ENCODE assay signal across 30 mouse cellular contexts in the genomic region with DNA sequence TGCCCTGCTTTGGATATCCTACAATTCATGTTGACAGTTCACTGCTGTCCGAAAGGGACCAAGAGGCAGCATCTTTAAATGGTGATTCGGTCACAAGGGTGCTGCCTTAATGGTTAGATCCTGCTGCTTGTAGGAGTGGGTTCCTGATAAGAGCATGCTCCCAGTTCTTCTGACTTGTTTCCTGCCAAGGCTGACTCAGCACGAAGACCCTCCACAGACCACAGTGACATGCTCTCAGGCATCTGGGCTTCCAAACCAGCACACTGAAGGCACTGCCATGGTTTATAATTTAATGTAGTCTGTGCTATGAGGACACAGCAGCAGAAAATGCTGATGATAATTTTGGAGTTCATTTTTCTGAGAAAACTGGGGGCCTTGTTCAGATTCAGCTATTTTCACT. TPM values are rescaled to one million over a fixed set of nuclear protein-coding genes. Genes with fewer than 3 reads are reported as not detected.
A peak's percentile ranks its signal among the peaks of the same experiment; 100 is the strongest.
DNase-seq lines count a peak whose midpoint lies in the region; ATAC-seq and TF ChIP-seq lines count a peak whose summit lies in the region.
"Had no signal": no experiment of that assay in that cellular context is flagged by ENCODE, and none has a peak within 500 bp of the region (broad histone marks: within the 10 kb centered on the region; RNA-seq: fewer than 3 reads in every experiment).

No protein-coding gene starts in this region.

- no peak overlapping the region for H3K4me2 ChIP-seq in liver, embryonic 11.5 days
- H3K4me2 ChIP-seq in liver, embryonic 13.5 days, result no peak overlapping the region
- H3K4me2 ChIP-seq in intestine, postnatal 0 days (replicated peaks; ENCODE audit: low read depth), result no peak overlapping the region
- no peak overlapping the region for H3K4me2 ChIP-seq in midbrain, embryonic 15.5 days
- H3K4me2 ChIP-seq: embryonic facial prominence, embryonic 13.5 days; forebrain, embryonic 12.5 days; forebrain, embryonic 15.5 days; heart, embryonic 11.5 days; heart, embryonic 15.5 days; hindbrain, embryonic 14.5 days had no signal

- TF ChIP-seq CTCF in intestine, postnatal 0 days (IDR thresholded peaks at IDR 0.05; ENCODE audit: low read depth), result no peak

- no peaks in the 10 kb centered on the region for H3K27me3 ChIP-seq in liver, embryonic 11.5 days (replicated peaks; ENCODE audit: control insufficient read depth, insufficient read depth, low read length)
- no peaks in the 10 kb centered on the region for H3K27me3 ChIP-seq in liver, embryonic 13.5 days
- H3K27me3 ChIP-seq in intestine, postnatal 0 days (replicated peaks; ENCODE audit: control insufficient read depth, insufficient read depth, low read length), result no peaks in the 10 kb centered on the region
- no peaks in the 10 kb centered on the region for H3K27me3 ChIP-seq in midbrain, embryonic 15.5 days (replicated peaks)
- H3K27me3 ChIP-seq: embryonic facial prominence, embryonic 13.5 days; forebrain, embryonic 12.5 days; forebrain, embryonic 15.5 days; heart, embryonic 15.5 days had no signal

- no peak overlapping the region for H3K27ac ChIP-seq in liver, embryonic 11.5 days (ENCODE audit: low read depth, low read length)
- H3K27ac ChIP-seq in liver, embryonic 13.5 days, result no peak overlapping the region
- H3K27ac ChIP-seq in intestine, postnatal 0 days (ENCODE audit: low read depth, low read length), result no peak overlapping the region
- H3K27ac ChIP-seq in midbrain, embryonic 15.5 days, result no peak overlapping the region
- H3K27ac ChIP-seq: embryonic facial prominence, embryonic 10.5 days; embryonic facial prominence, embryonic 13.5 days; forebrain, embryonic 12.5 days; forebrain, embryonic 15.5 days; heart, embryonic 15.5 days; hindbrain, embryonic 14.5 days; hindbrain, postnatal 0 days had no signal

- H3K36me3 ChIP-seq in liver, embryonic 11.5 days (ENCODE audit: control insufficient read depth, insufficient read depth, low read length), result no peaks in the 10 kb centered on the region
- H3K36me3 ChIP-seq in liver, embryonic 13.5 days, result no peaks in the 10 kb centered on the region
- H3K36me3 ChIP-seq in intestine, postnatal 0 days (ENCODE audit: control insufficient read depth, insufficient read depth), result no peaks in the 10 kb centered on the region
- no peaks in the 10 kb centered on the region for H3K36me3 ChIP-seq in midbrain, embryonic 15.5 days (replicated peaks)
- H3K36me3 ChIP-seq: embryonic facial prominence, embryonic 10.5 days; embryonic facial prominence, embryonic 13.5 days; forebrain, embryonic 12.5 days; forebrain, embryonic 15.5 days; heart, embryonic 15.5 days had no signal

- H3K9me3 ChIP-seq in liver, embryonic 11.5 days (ENCODE audit: control insufficient read depth, low read length), result no peaks in the 10 kb centered on the region
- no peaks in the 10 kb centered on the region for H3K9me3 ChIP-seq in liver, embryonic 13.5 days (replicated peaks)
- H3K9me3 ChIP-seq in intestine, postnatal 0 days (ENCODE audit: control insufficient read depth), result no peaks in the 10 kb centered on the region
- no peaks in the 10 kb centered on the region for H3K9me3 ChIP-seq in midbrain, embryonic 15.5 days
- H3K9me3 ChIP-seq: embryonic facial prominence, embryonic 10.5 days; embryonic facial prominence, embryonic 13.5 days; forebrain, embryonic 12.5 days; forebrain, embryonic 15.5 days; heart, embryonic 15.5 days had no signal

- H3K4me3 ChIP-seq in liver, embryonic 11.5 days (ENCODE audit: low read depth, low read length), result no peak overlapping the region
- H3K4me3 ChIP-seq in liver, embryonic 13.5 days (replicated peaks), result no peak overlapping the region
- H3K4me3 ChIP-seq in intestine, postnatal 0 days (ENCODE audit: low read depth, low read length), result no peak overlapping the region
- H3K4me3 ChIP-seq in midbrain, embryonic 15.5 days, result no peak overlapping the region
- H3K4me3 ChIP-seq: embryonic facial prominence, embryonic 10.5 days; embryonic facial prominence, embryonic 13.5 days; erythroblast, embryonic 14.5 days; forebrain, embryonic 12.5 days; forebrain, embryonic 15.5 days; heart, embryonic 15.5 days had no signal

- no peak overlapping the region for H3K9ac ChIP-seq in liver, embryonic 11.5 days (ENCODE audit: low read depth, low read length)
- no peak overlapping the region for H3K9ac ChIP-seq in liver, embryonic 13.5 days
- H3K9ac ChIP-seq in intestine, postnatal 0 days (ENCODE audit: low read depth, low read length), result no peak overlapping the region
- H3K9ac ChIP-seq in midbrain, embryonic 15.5 days, result no peak overlapping the region
- H3K9ac ChIP-seq: embryonic facial prominence, embryonic 13.5 days; forebrain, embryonic 12.5 days; forebrain, embryonic 15.5 days; heart, embryonic 15.5 days; hindbrain, embryonic 14.5 days had no signal

- DNase-seq in liver, embryonic 11.5 days (ENCODE audit: low spot score), result no peak
- DNase-seq in liver, result no peak
- DNase-seq in liver, embryonic 13.5 days, result no peak
- no peak for DNase-seq in ovary, postnatal 14 days (ENCODE audit: low spot score)
- DNase-seq: adrenal gland, adult 2 months; adrenal gland, postnatal 14 days; cerebellum, adult 11-12 months; cerebellum, adult 8-10 months; cerebellum, postnatal 10 days; cerebellum, postnatal 36 days; embryo, embryonic 11 days; gastrocnemius, postnatal 25 days; heart, postnatal 10 days; heart, postnatal 36 days had no signal

- WGBS in liver, embryonic 11.5 days, result 40% methylated on average over 3 of the region's 3 CpGs
- WGBS in liver, embryonic 13.5 days (ENCODE audit: insufficient replicate concordance), result 9% methylated on average over 3 of the region's 3 CpGs
- WGBS in intestine, postnatal 0 days, result 79% methylated on average over 3 of the region's 3 CpGs
- 92% methylated on average over 3 of the region's 3 CpGs for WGBS in midbrain, embryonic 15.5 days

- no peaks in the 10 kb centered on the region for H3K4me1 ChIP-seq in liver, embryonic 11.5 days (replicated peaks; ENCODE audit: control insufficient read depth, insufficient read depth, low read length)
- no peaks in the 10 kb centered on the region; the same call in 1 of the 2 replicates for H3K4me1 ChIP-seq in liver, embryonic 13.5 days (replicated peaks)
- H3K4me1 ChIP-seq in intestine, postnatal 0 days (replicated peaks; ENCODE audit: control insufficient read depth, insufficient read depth, low read length), result no peaks in the 10 kb centered on the region
- no peaks in the 10 kb centered on the region for H3K4me1 ChIP-seq in midbrain, embryonic 15.5 days
- H3K4me1 ChIP-seq: embryonic facial prominence, embryonic 10.5 days; embryonic facial prominence, embryonic 13.5 days; forebrain, embryonic 12.5 days; forebrain, embryonic 15.5 days; heart, embryonic 15.5 days had no signal

- ATAC-seq in liver, embryonic 11.5 days (replicated peaks; ENCODE audit: low FRiP score), result peak; percentile 74; the same call in 1 of the 2 replicates
- ATAC-seq in common myeloid progenitor, adult 5-6 weeks (replicated peaks; ENCODE audit: low read depth, poor library complexity, severe bottlenecking), result peak; percentile 92
- ATAC-seq in liver, embryonic 13.5 days (ENCODE audit: low read depth), result peak; percentile 48; the same call in 1 of the 2 replicates
- peak; percentile 74 for ATAC-seq in megakaryocyte progenitor cell, adult 5-6 weeks (replicated peaks; ENCODE audit: poor library complexity)
- ATAC-seq in intestine, postnatal 0 days, result no peak
- no peak for ATAC-seq in midbrain, embryonic 15.5 days (replicated peaks)
- ATAC-seq: CD4-positive, CD25-positive, alpha-beta regulatory T cell, adult 4 months; forebrain, embryonic 15.5 days; hindbrain, postnatal 0 days; inflammation-experienced regulatory T-cells, adult 6 months had no signal

RNA-seq across cellular contexts. Expression of a gene that starts 16.7 kb away (rescaled TPM):
- 2.1 and 2.4 TPM in 2 replicates for polyA plus RNA-seq in liver, embryonic 11.5 days (2014; fragmentation: Nextera tagmentation; extraction: Ambion mirVana)
- 2.1 and 3.8 TPM in 2 replicates for total RNA-seq in common myeloid progenitor, adult 5-6 weeks (2017)
- 0.81 and 0.87 TPM in 2 replicates for polyA plus RNA-seq in liver, embryonic 13.5 days (2015; fragmentation: Nextera tagmentation; extraction: Ambion mirVana)
- 1.5 and 2.1 TPM in 2 replicates for total RNA-seq in megakaryocyte progenitor cell, adult 5-6 weeks (2015)
- total RNA-seq in megakaryocyte progenitor cell, adult 5-6 weeks (2017), result 1.4 and 1.5 TPM in 2 replicates
- polyA plus RNA-seq in intestine, postnatal 0 days (2015; fragmentation: Nextera tagmentation; extraction: Ambion mirVana), result 6.5 and 7.0 TPM in 2 replicates
- 17.4 and 19.6 TPM in 2 replicates for polyA plus RNA-seq in midbrain, embryonic 15.5 days (2015; fragmentation: Nextera tagmentation; extraction: Ambion mirVana)
- total RNA-seq: MEL had no signal

Comparison
In these comparisons a context has a peak if more than half of its experiments do, and no peak if none do; other contexts are left out.
1. ATAC-seq: peak in liver, embryonic 11.5 days (single experiment), common myeloid progenitor, adult 5-6 weeks (single experiment), liver, embryonic 13.5 days (single experiment) and megakaryocyte progenitor cell, adult 5-6 weeks (single experiment); none in intestine, postnatal 0 days (single experiment) and midbrain, embryonic 15.5 days (single experiment).